Mouse (Mus musculus): ENCODE results near the gene Celf2. TPM values are rescaled to one million over a fixed set of nuclear protein-coding genes. Genes with fewer than 3 reads are reported as not detected.

The Celf2 gene
- polyA plus RNA-seq, 1 experiment from 2014 or later, result 182 TPM

GRCm38 (mm10) chr2:6704804-6705203, 804.6 kb downstream of the Celf2 start:
- Histone ChIP-seq H3K9me3 (no peaks in the 10 kb centered on the region), H3K27me3 (no peaks in the 10 kb centered on the region), H3K4me1 (replicated peaks) (peaks cover 20% of the 10 kb centered on the region), H3K27ac (no peak overlapping the region), H3K36me3 (no peaks in the 10 kb centered on the region), H3K9ac (replicated peaks) (no peak overlapping the region), H3K4me2 (replicated peaks) (no peak overlapping the region), H3K4me3 (replicated peaks) (no peak overlapping the region)
- ATAC-seq, result no peak
- 82% methylated on average over 1 of the region's 1 CpGs for WGBS

GRCm38 (mm10) chr2:6704342-6704741, 805.0 kb downstream of the Celf2 start:
- 94% methylated on average over 7 of the region's 7 CpGs for WGBS
- Histone ChIP-seq H3K27me3 (no peaks in the 10 kb centered on the region), H3K36me3 (no peaks in the 10 kb centered on the region), H3K4me1 (replicated peaks) (peaks cover 20% of the 10 kb centered on the region), H3K9ac (replicated peaks) (no peak overlapping the region), H3K4me2 (replicated peaks) (no peak overlapping the region), H3K9me3 (no peaks in the 10 kb centered on the region), H3K27ac (no peak overlapping the region), H3K4me3 (replicated peaks) (no peak overlapping the region)
- ATAC-seq, result no peak

- Histone ChIP-seq H3K36me3 (no peaks in the 10 kb centered on the region), H3K9ac (replicated peaks) (no peak overlapping the region), H3K4me3 (replicated peaks) (no peak overlapping the region), H3K4me1 (replicated peaks) (peaks cover 3% of the 10 kb centered on the region; the same call in 1 of the 2 replicates), H3K9me3 (no peaks in the 10 kb centered on the region), H3K27me3 (no peaks in the 10 kb centered on the region), H3K4me2 (replicated peaks) (no peak overlapping the region), H3K27ac (no peak overlapping the region)
- 96% methylated on average over 1 of the region's 1 CpGs for WGBS
- no peak for ATAC-seq
Measured at GRCm38 (mm10) chr2:6696326-6696725, 813.0 kb downstream of the Celf2 start.

- Histone ChIP-seq H3K4me3 (replicated peaks) (no peak overlapping the region), H3K36me3 (no peaks in the 10 kb centered on the region), H3K9me3 (no peaks in the 10 kb centered on the region), H3K27ac (no peak overlapping the region), H3K4me1 (replicated peaks) (peaks cover 3% of the 10 kb centered on the region; the same call in 1 of the 2 replicates), H3K4me2 (replicated peaks) (no peak overlapping the region), H3K9ac (replicated peaks) (no peak overlapping the region), H3K27me3 (no peaks in the 10 kb centered on the region)
- no peak for ATAC-seq
- 87% methylated on average over 4 of the region's 4 CpGs for WGBS
Measured at GRCm38 (mm10) chr2:6695353-6695951, 813.9 kb downstream of the Celf2 start.

GRCm38 (mm10) chr2:6689689-6690088, 819.7 kb downstream of the Celf2 start:
- no peaks in the 10 kb centered on the region for H3K27me3 ChIP-seq
- no peaks in the 10 kb centered on the region; the same call in 1 of the 2 replicates for H3K4me1 ChIP-seq (replicated peaks)
- H3K4me2 ChIP-seq (replicated peaks), result no peak overlapping the region
- 94% methylated on average over 2 of the region's 2 CpGs for WGBS
- no peak for ATAC-seq
- H3K27ac ChIP-seq, result no peak overlapping the region
- H3K4me3 ChIP-seq (replicated peaks), result no peak overlapping the region
- no peak overlapping the region for H3K9ac ChIP-seq (replicated peaks)
- H3K36me3 ChIP-seq, result no peaks in the 10 kb centered on the region
- no peaks in the 10 kb centered on the region for H3K9me3 ChIP-seq

- no peaks in the 10 kb centered on the region for H3K27me3 ChIP-seq
- WGBS, result 94% methylated on average over 1 of the region's 1 CpGs
- H3K27ac ChIP-seq, result no peak overlapping the region
- H3K4me3 ChIP-seq (replicated peaks), result no peak overlapping the region
- ATAC-seq, result no peak
- H3K4me1 ChIP-seq (replicated peaks), result peaks cover 9% of the 10 kb centered on the region; the same call in 1 of the 2 replicates
- no peak overlapping the region for H3K4me2 ChIP-seq (replicated peaks)
- no peak overlapping the region for H3K9ac ChIP-seq (replicated peaks)
- no peaks in the 10 kb centered on the region for H3K9me3 ChIP-seq
- H3K36me3 ChIP-seq, result no peaks in the 10 kb centered on the region
Measured at GRCm38 (mm10) chr2:6678231-6678630, 831.1 kb downstream of the Celf2 start.

- no peaks in the 10 kb centered on the region for H3K27me3 ChIP-seq
- H3K27ac ChIP-seq, result no peak overlapping the region
- no peak for ATAC-seq
- no peaks in the 10 kb centered on the region for H3K9me3 ChIP-seq
- H3K9ac ChIP-seq (replicated peaks), result no peak overlapping the region
- no peaks in the 10 kb centered on the region for H3K36me3 ChIP-seq
- no peak overlapping the region for H3K4me2 ChIP-seq (replicated peaks)
- peaks cover 9% of the 10 kb centered on the region; the same call in 1 of the 2 replicates for H3K4me1 ChIP-seq (replicated peaks)
- H3K4me3 ChIP-seq (replicated peaks), result no peak overlapping the region
Measured at GRCm38 (mm10) chr2:6677457-6677856, 831.9 kb downstream of the Celf2 start.

- Histone ChIP-seq H3K4me2 (replicated peaks) (no peak overlapping the region), H3K9me3 (no peaks in the 10 kb centered on the region), H3K36me3 (no peaks in the 10 kb centered on the region), H3K27ac (no peak overlapping the region), H3K27me3 (no peaks in the 10 kb centered on the region), H3K4me1 (replicated peaks) (peaks cover 9% of the 10 kb centered on the region; the same call in 1 of the 2 replicates), H3K9ac (replicated peaks) (no peak overlapping the region), H3K4me3 (replicated peaks) (no peak overlapping the region)
- ATAC-seq, result no peak
- WGBS, result 93% methylated on average over 3 of the region's 3 CpGs
Measured at GRCm38 (mm10) chr2:6674401-6674800, 835.0 kb downstream of the Celf2 start.

GRCm38 (mm10) chr2:6673418-6673817, 835.9 kb downstream of the Celf2 start:
- H3K36me3 ChIP-seq, result no peaks in the 10 kb centered on the region
- WGBS, result 87% methylated on average over 3 of the region's 3 CpGs
- no peak overlapping the region for H3K4me3 ChIP-seq (replicated peaks)
- no peaks in the 10 kb centered on the region for H3K9me3 ChIP-seq
- no peak overlapping the region for H3K27ac ChIP-seq
- H3K9ac ChIP-seq (replicated peaks), result no peak overlapping the region
- H3K4me2 ChIP-seq (replicated peaks), result no peak overlapping the region
- ATAC-seq, result no peak
- peaks cover 14% of the 10 kb centered on the region; the same call in 1 of the 2 replicates for H3K4me1 ChIP-seq (replicated peaks)
- no peaks in the 10 kb centered on the region for H3K27me3 ChIP-seq

GRCm38 (mm10) chr2:6667611-6668010, 841.8 kb downstream of the Celf2 start:
- no peaks in the 10 kb centered on the region for H3K9me3 ChIP-seq
- no peaks in the 10 kb centered on the region for H3K27me3 ChIP-seq
- H3K4me2 ChIP-seq (replicated peaks), result no peak overlapping the region
- 85% methylated on average over 4 of the region's 4 CpGs for WGBS
- H3K4me1 ChIP-seq (replicated peaks), result 0 out of 2 replicates have a peak, but pooled peaks cover 8% of the 10 kb centered on the region
- no peak overlapping the region for H3K4me3 ChIP-seq (replicated peaks)
- H3K9ac ChIP-seq (replicated peaks), result no peak overlapping the region
- H3K27ac ChIP-seq, result no peak overlapping the region
- no peaks in the 10 kb centered on the region for H3K36me3 ChIP-seq
- no peak for ATAC-seq

GRCm38 (mm10) chr2:6659834-6660233, 849.5 kb downstream of the Celf2 start:
- Histone ChIP-seq H3K4me1 (replicated peaks) (0 out of 2 replicates have a peak, but pooled peaks cover 3% of the 10 kb centered on the region), H3K27ac (peak overlapping the region; percentile 19; the same call in 1 of the 2 replicates), H3K27me3 (no peaks in the 10 kb centered on the region), H3K9ac (replicated peaks) (no peak overlapping the region), H3K4me2 (replicated peaks) (no peak overlapping the region), H3K4me3 (replicated peaks) (no peak overlapping the region), H3K9me3 (no peaks in the 10 kb centered on the region), H3K36me3 (no peaks in the 10 kb centered on the region)
- WGBS, result 77% methylated on average over 4 of the region's 4 CpGs
- ATAC-seq, result peak; percentile 66; the same call in 1 of the 2 replicates

- Histone ChIP-seq H3K27ac (no peak overlapping the region), H3K4me2 (replicated peaks) (no peak overlapping the region), H3K9ac (replicated peaks) (no peak overlapping the region), H3K4me1 (replicated peaks) (no peaks in the 10 kb centered on the region), H3K36me3 (no peaks in the 10 kb centered on the region), H3K4me3 (replicated peaks) (no peak overlapping the region), H3K9me3 (no peaks in the 10 kb centered on the region), H3K27me3 (no peaks in the 10 kb centered on the region)
- ATAC-seq, result no peak
- 89% methylated on average over 6 of the region's 6 CpGs for WGBS
Measured at GRCm38 (mm10) chr2:6653719-6654118, 855.6 kb downstream of the Celf2 start.

GRCm38 (mm10) chr2:6651697-6652096, 857.7 kb downstream of the Celf2 start:
- no peaks in the 10 kb centered on the region for H3K36me3 ChIP-seq
- H3K27ac ChIP-seq, result no peak overlapping the region
- 70% methylated on average over 1 of the region's 1 CpGs for WGBS
- H3K9me3 ChIP-seq, result no peaks in the 10 kb centered on the region
- no peak overlapping the region for H3K4me3 ChIP-seq (replicated peaks)
- H3K4me2 ChIP-seq (replicated peaks), result no peak overlapping the region
- ATAC-seq, result no peak
- no peaks in the 10 kb centered on the region for H3K4me1 ChIP-seq (replicated peaks)
- H3K9ac ChIP-seq (replicated peaks), result no peak overlapping the region
- H3K27me3 ChIP-seq, result no peaks in the 10 kb centered on the region
